Mouse (Mus musculus): ENCODE measurements around the gene Cenpo. TPM values are rescaled to one million over a fixed set of nuclear protein-coding genes. Genes with fewer than 3 reads are reported as not detected.

Cenpo gene
- polyA plus RNA-seq, 1 experiment = 14.9 TPM

DNA sequence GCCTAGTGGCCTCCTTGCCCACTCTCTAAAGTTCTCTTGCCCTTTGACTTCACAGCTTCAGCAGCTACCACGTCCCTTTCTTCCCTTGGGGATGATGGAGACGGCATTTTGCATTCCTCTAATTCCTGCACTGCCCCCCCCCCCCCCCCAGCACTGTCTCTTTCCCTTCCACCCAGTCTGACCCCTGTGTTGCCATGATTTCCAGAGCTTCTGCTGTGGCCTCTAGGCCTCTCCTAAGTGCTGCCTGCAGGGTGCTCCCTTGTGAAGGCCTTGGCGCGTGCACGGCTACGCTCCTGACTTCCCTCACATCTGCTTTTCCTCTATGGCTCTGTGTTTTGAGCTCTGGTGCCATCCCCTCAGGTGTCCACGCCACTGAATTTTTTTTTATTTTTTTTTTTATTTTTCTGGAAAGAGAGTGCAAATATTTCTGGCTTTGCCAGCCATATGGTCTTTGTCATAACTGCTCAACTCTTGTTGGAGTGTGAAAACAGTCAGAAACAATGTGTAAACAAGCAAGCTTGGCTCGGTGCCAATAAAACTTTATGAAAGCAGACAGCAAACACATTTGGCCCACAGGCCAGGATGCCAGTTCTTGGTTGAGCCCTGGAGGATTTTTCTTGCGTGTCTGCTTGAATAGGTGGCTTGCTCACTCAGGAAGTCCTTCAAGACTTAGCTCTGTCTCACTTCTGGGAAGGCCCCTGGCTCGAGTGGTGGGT is 40.9 kb downstream of the Cenpo start:
- Histone ChIP-seq H3K27ac (ENCODE audit: control insufficient read depth, insufficient read depth, low read depth, low read length, poor library complexity) (no peak overlapping the region), H3K4me1 (ENCODE audit: control insufficient read depth, insufficient read depth, low read length) (peaks cover 2% of the 10 kb centered on the region; the same call in 1 of the 2 replicates)

DNA sequence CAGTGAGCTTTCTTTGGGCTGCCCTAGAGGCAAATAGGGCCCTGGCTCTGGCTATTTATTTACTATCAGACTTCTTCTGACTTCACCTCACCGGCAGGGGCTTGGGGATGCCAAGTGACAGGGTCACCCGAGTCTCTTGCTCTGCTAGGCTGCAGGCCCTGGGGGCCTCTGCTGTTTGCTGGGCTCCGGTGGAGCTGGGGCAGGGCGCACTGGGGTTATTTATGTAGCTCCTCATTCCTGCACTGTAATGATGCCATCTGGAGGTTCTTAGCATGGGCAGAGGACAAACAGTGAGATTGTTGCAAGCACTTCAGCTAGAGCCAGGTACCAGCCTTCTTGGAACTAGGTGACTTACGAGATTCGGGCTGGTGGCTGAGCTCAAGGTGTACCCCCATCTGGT is 41.6 kb downstream of the Cenpo start:
- WGBS = 83% methylated on average over 6 of the region's 6 CpGs
- Histone ChIP-seq H3K4me3 (replicated peaks; ENCODE audit: control insufficient read depth, low read depth, low read length) (no peak overlapping the region), H3K27ac (ENCODE audit: control insufficient read depth, insufficient read depth, low read depth, low read length, poor library complexity) (no peak overlapping the region), H3K4me1 (ENCODE audit: control insufficient read depth, insufficient read depth, low read length) (peaks cover 2% of the 10 kb centered on the region; the same call in 1 of the 2 replicates)
- TF ChIP-seq CTCF (IDR thresholded peaks at IDR 0.05; ENCODE audit: control insufficient read depth, insufficient read depth, low read length) (no peak), POLR2A (IDR thresholded peaks at IDR 0.05; ENCODE audit: borderline replicate concordance, control insufficient read depth, low read depth, low read length) (no peak)

More for the DNA sequence above, 40.9 kb downstream of the Cenpo start:
- 81% methylated on average over 10 of the region's 10 CpGs for WGBS
- H3K4me3 ChIP-seq (replicated peaks; ENCODE audit: control insufficient read depth, low read depth, low read length) = no peak overlapping the region
- no peak for TF ChIP-seq POLR2A (IDR thresholded peaks at IDR 0.05; ENCODE audit: borderline replicate concordance, control insufficient read depth, low read depth, low read length)
- no peak for TF ChIP-seq CTCF (IDR thresholded peaks at IDR 0.05; ENCODE audit: control insufficient read depth, insufficient read depth, low read length)

DNA sequence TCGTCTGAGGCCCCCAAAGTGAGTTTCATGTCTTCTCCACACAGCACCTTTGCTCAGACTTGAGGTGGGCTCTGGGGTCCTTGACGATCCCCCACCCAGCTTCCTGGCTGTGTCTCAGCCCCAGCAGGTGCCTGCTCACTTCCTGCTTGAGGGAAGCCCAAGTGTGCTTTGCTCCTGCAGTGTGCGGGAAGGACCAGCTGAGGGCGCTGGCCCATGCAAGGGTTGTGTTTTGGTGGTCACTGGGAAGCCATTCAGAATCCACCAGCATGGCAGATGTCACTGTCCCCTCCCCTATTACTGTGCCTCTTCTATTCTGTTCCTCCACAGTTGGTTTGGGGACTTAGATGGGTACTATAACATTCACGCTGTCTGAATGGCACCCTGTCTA is 45.0 kb downstream of the Cenpo start:
- no peak overlapping the region for H3K4me3 ChIP-seq (replicated peaks; ENCODE audit: control insufficient read depth, low read depth, low read length)
- TF ChIP-seq CTCF (IDR thresholded peaks at IDR 0.05; ENCODE audit: control insufficient read depth, insufficient read depth, low read length) (peak; percentile 45), POLR2A (IDR thresholded peaks at IDR 0.05; ENCODE audit: borderline replicate concordance, control insufficient read depth, low read depth, low read length) (no peak)
- H3K27ac ChIP-seq (ENCODE audit: control insufficient read depth, insufficient read depth, low read depth, low read length, poor library complexity) = no peak overlapping the region
- H3K4me1 ChIP-seq (ENCODE audit: control insufficient read depth, insufficient read depth, low read length) = no peaks in the 10 kb centered on the region
- WGBS = 32% methylated on average over 5 of the region's 5 CpGs

DNA sequence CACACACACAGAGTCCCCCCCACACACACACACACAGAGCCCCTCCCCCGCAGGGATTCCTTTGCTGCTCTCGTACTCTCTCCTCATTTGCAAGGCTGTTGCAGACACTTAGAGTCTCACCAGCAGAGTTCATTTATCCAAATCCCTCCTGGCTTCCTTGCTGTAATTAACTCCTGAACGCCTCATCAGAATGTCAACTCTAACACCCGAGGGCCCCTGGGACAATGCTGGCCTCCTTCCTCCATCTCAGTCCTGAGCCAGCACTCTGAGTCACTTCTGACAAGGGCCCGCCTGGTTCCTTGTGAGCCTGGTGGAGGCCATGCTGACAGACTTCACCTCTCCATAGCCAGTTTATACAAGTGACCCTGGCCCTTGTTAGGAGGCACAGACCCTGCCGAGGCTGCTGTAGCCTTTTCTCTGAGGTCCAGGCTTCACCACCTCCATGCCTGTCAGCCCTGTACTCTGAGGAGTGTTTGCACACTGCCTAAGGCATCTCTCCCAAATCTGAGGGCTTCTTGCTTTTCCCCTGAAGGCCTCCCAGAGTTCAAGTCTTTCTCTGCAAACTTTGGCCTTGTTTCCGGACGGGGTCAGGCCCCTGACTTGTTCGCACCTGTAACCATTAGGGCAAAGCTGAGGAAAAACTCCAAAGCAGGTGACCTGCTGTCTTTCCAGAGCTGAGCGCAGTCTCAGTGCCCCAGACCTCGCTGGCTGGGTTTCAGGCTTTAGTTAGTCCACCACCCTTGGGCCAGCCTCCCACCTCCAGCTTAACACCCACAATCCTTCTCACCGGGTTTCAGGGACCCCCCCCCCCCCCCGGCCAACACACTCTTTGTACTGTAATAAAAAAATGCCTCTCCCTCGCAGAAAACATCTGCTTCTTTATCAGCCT is 45.7 kb downstream of the Cenpo start:
- no peak overlapping the region for H3K27ac ChIP-seq (ENCODE audit: control insufficient read depth, insufficient read depth, low read depth, low read length, poor library complexity)
- no peak overlapping the region for H3K4me3 ChIP-seq (replicated peaks; ENCODE audit: control insufficient read depth, low read depth, low read length)
- 47% methylated on average over 14 of the region's 14 CpGs for WGBS
- H3K4me1 ChIP-seq (ENCODE audit: control insufficient read depth, insufficient read depth, low read length) = no peaks in the 10 kb centered on the region
- TF ChIP-seq POLR2A (IDR thresholded peaks at IDR 0.05; ENCODE audit: borderline replicate concordance, control insufficient read depth, low read depth, low read length) (no peak), CTCF (IDR thresholded peaks at IDR 0.05; ENCODE audit: control insufficient read depth, insufficient read depth, low read length) (no peak)

DNA sequence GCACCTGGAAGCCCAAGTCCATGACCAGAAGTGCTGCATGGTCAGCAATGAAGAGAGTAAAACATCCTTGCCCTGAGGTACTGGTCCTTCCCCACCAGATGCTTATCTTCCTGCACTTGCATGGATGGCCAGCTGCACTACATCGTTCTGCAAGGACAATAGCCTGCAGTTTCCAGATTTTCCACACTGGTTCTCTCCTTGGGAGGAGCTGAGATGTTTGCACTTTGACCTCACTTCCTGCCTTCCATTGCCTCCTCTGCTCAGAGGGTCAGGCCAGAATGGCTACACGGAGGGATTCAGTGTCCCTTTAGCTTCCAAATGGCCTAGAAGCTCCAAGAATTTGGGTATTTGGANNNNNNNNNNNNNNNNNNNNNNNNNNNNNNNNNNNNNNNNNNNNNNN is 49.4 kb downstream of the Cenpo start:
- H3K4me1 ChIP-seq (ENCODE audit: control insufficient read depth, insufficient read depth, low read length) = peaks cover 4% of the 10 kb centered on the region
- WGBS = 90% methylated on average over 2 of the region's 2 CpGs
- no peak overlapping the region for H3K4me3 ChIP-seq (replicated peaks; ENCODE audit: control insufficient read depth, low read depth, low read length)
- H3K27ac ChIP-seq (ENCODE audit: control insufficient read depth, insufficient read depth, low read depth, low read length, poor library complexity) = no peak overlapping the region
- TF ChIP-seq CTCF (IDR thresholded peaks at IDR 0.05; ENCODE audit: control insufficient read depth, insufficient read depth, low read length) (no peak), POLR2A (IDR thresholded peaks at IDR 0.05; ENCODE audit: borderline replicate concordance, control insufficient read depth, low read depth, low read length) (no peak)

DNA sequence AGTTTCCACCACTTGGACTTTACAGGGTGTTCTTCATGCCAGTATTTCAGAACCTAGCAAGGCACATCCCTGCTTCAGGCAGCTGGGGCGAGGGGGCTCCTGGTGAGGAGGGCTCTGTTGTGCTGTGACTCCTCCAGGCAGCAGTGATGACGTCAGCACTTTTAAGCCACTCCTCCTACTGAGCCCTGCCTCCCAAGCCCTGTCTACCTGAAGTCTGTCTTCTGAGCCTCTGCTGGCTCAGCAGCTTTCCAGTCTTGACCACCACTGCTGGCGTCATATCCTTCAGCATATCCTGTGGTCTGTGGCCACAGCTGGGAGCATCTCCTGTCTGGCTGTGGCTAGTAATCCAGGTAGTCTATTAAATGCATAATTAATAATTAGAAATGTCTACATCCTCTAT is 53.6 kb downstream of the Cenpo start:
- Histone ChIP-seq H3K27ac (ENCODE audit: control insufficient read depth, insufficient read depth, low read depth, low read length, poor library complexity) (no peak overlapping the region), H3K4me1 (ENCODE audit: control insufficient read depth, insufficient read depth, low read length) (peaks cover 6% of the 10 kb centered on the region), H3K4me3 (replicated peaks; ENCODE audit: control insufficient read depth, low read depth, low read length) (no peak overlapping the region)
- TF ChIP-seq CTCF (IDR thresholded peaks at IDR 0.05; ENCODE audit: control insufficient read depth, insufficient read depth, low read length) (no peak), POLR2A (IDR thresholded peaks at IDR 0.05; ENCODE audit: borderline replicate concordance, control insufficient read depth, low read depth, low read length) (no peak)
- WGBS = 32% methylated on average over 3 of the region's 3 CpGs

DNA sequence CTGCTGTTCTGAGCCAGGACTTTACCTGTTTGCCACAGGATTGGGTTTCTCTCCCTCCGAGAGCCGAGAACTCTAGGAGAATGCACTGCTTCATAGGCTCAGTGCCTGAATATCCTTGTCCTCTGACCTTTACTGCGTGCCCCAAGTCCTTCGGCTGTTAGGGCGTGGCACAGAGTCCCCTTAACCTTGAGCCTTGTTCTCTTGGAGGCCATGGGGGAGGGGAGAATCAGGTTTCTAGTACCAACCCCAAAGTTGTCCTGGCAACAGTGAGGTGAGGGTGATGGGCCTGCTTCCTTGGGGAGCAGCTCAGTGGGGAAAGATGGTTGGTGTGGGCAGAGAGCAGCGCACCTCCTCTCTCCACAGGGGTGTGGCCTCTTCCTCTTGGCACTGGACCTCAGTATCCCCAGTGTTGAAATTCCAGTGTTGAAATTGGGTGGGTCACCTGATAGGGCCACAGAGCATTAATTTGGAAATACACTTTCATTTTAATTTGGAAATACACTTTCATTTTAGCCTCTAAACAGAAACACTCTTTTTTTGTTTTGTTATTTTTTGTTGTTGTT is 54.3 kb downstream of the Cenpo start:
- 72% methylated on average over 6 of the region's 6 CpGs for WGBS
- Histone ChIP-seq H3K27ac (ENCODE audit: control insufficient read depth, insufficient read depth, low read depth, low read length, poor library complexity) (no peak overlapping the region), H3K4me1 (ENCODE audit: control insufficient read depth, insufficient read depth, low read length) (peaks cover 6% of the 10 kb centered on the region), H3K4me3 (replicated peaks; ENCODE audit: control insufficient read depth, low read depth, low read length) (no peak overlapping the region)
- TF ChIP-seq CTCF (IDR thresholded peaks at IDR 0.05; ENCODE audit: control insufficient read depth, insufficient read depth, low read length) = no peak
- no peak for TF ChIP-seq POLR2A (IDR thresholded peaks at IDR 0.05; ENCODE audit: borderline replicate concordance, control insufficient read depth, low read depth, low read length)

DNA sequence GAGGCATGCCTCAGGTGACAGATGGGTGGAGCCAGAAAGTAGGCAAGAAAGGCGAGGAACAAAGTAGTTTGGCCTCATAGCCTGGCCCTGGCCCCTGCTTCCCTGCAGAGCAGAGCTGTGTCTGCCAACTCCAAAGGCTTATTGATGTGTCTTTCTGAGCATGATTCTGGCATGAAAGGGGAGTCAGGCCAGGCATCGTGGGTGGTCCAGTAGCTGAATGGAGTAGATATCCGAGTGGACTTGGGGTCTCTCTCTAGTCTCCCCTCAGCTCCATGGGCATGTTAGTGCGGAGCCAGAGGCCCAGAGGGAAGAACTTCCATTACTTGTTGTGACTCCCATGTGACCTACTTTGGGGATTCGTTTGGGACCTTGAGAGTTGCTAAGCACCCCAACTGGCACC is 55.3 kb downstream of the Cenpo start:
- WGBS = 83% methylated on average over 5 of the region's 5 CpGs
- Histone ChIP-seq H3K4me1 (ENCODE audit: control insufficient read depth, insufficient read depth, low read length) (peaks cover 6% of the 10 kb centered on the region), H3K27ac (ENCODE audit: control insufficient read depth, insufficient read depth, low read depth, low read length, poor library complexity) (no peak overlapping the region), H3K4me3 (replicated peaks; ENCODE audit: control insufficient read depth, low read depth, low read length) (no peak overlapping the region)
- TF ChIP-seq CTCF (IDR thresholded peaks at IDR 0.05; ENCODE audit: control insufficient read depth, insufficient read depth, low read length) (no peak), POLR2A (IDR thresholded peaks at IDR 0.05; ENCODE audit: borderline replicate concordance, control insufficient read depth, low read depth, low read length) (no peak)
